Mouse (Mus musculus): ENCODE results near the gene Ptcd2. TPM values are rescaled to one million over a fixed set of nuclear protein-coding genes. Genes with fewer than 3 reads are reported as not detected.

Gene Ptcd2
- polyA plus RNA-seq (2012; rRNA removed): 22.2 and 23.5 TPM in 2 replicates

- peak; percentile 97 for DNase-seq (ENCODE audit: low spot score)
Measured at GRCm38 (mm10) chr13:99344599-99345575, at the start of gene Ptcd2, which contains the start of gene Mrps27. TSS of gene Ptcd2 (minus strand) at chr13:99344705. TSS of gene Mrps27 (plus strand) at chr13:99344786.

GRCm38 (mm10) chr13:99393128-99393527 lies 48.6 kb upstream of the Ptcd2 start:
- no peak for DNase-seq (ENCODE audit: low spot score)

DNA sequence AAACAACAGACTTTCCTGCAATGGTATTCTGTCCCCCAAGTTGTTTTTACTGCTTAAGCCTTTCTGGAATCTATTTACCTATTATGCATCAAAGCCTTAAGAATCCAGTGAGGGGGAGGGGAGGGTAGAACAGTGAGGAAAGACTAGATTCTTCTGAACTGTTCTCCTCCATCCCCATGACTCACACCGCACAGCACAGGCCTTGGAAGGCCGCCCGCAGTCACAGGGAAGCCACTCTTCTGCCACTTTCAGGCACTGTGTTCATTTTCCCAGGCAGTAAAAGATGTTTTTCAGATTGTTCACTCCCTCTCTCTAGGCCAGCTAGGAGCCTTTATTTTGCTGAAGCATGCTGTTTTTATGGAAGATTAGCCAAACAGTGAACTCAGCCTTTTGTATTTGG lies 46.9 kb upstream of the Ptcd2 start:
- DNase-seq (ENCODE audit: low spot score): no peak

GRCm38 (mm10) chr13:99387901-99388811 lies 43.7 kb upstream of the Ptcd2 start:
- no peak for DNase-seq (ENCODE audit: low spot score)

DNA sequence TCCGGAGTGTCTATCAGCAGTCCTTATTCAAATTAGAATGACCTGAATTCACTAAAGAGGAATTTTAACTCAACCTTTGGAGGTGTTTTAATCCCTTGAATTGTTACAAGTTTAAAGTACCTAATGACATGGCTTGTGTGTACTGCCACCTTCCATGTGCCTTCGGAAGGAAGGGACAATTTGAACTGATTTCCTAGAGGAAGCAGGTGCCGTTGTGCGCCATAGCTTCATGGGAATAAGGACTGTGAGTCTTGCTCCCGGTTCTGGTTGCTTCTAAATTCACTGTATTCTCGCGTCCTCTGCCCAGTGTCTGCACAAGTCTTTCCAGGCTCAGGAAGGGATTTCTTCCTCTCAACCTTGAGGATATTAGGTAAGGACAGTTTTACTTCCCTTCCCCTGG lies 41.8 kb upstream of the Ptcd2 start:
- no peak for DNase-seq (ENCODE audit: low spot score)

DNA sequence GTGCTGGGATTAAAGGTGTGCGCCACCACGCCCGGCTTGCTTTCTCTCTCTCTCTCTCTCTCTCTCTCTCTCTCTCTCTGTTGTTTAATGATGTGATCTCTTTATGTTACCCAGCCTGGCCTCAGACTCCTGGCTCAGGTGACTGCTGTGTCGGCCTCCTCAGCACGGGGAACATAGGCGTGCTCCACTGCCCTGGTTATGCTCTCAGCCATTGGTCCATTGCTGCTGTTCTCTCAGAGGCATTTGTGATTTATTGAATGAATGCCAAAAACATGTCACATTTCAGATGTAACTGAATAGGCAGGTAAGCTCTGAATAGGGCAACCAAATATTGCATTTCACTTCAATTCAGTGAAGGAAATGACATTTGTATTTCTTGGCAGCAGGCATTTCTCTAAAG lies 41.4 kb upstream of the Ptcd2 start:
- DNase-seq (ENCODE audit: low spot score): no peak

GRCm38 (mm10) chr13:99384555-99385203 lies 40.2 kb upstream of the Ptcd2 start:
- DNase-seq (ENCODE audit: low spot score): no peak

GRCm38 (mm10) chr13:99382373-99382772 lies 37.9 kb upstream of the Ptcd2 start:
- DNase-seq (ENCODE audit: low spot score): no peak

DNA sequence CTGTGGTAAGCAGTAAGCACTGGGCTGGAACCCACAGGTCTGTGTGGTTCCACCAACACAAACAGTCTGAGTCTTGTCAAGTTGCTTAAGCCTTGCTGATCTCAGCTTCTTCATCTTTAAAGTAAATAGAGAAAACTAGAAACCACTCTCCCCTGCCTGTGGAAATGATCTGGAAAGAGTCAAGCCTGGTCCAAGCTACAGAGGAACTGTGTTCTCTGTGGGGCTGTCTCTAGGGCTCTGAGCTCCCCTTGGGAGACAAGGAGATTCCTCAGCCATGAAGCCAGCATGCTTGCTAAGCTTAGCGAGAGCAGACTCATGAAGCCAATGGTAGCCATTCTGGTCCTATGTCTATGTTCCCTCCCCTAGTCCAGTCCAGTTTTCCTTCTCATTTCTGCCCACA lies 33.7 kb upstream of the Ptcd2 start:
- no peak for DNase-seq (ENCODE audit: low spot score)

DNA sequence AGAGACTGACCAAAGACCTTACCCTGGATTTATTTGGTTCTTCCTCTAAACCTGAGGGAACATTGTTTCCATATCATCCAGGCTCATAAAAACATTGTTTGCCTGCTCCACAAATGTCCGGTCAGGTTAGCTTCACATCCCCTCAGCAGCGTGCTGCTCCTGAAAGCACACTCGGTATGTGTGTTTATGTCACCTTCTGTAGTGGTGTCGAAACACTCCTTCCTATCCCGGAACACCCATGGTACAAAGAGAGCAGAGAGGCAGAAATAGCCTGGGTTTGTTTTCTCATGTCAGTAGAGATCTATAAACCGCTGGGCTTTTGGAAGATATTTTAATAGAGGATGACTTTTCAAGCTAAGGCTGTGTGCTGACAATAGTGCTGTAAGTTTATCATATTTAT lies 32.5 kb upstream of the Ptcd2 start:
- no peak for DNase-seq (ENCODE audit: low spot score)

DNA sequence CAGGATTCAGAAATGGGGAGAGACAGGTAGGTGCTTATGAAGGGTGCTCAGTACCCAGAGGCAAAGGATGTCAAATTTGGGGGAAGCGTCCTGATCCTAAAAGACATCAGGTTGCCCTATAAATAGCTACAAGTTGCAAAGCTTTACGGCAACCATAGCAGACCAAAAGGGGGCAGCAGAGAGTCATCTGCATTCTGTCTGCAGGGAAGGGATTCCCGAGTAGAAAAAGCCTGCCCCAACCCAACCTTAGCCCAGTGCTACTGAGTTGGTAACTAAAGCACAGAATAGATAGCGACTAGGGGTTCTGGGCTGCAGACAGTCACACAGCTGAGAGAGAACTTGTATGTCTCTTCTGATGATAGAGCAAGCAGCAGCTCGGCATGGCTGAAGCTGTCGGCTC lies 31.0 kb upstream of the Ptcd2 start:
- peak; percentile 43 for DNase-seq (ENCODE audit: low spot score)

- no peak for DNase-seq (ENCODE audit: low spot score)
Measured at GRCm38 (mm10) chr13:99374191-99374590, 29.7 kb upstream of the Ptcd2 start.

- no peak for DNase-seq (ENCODE audit: low spot score)
Measured at GRCm38 (mm10) chr13:99373684-99374083, 29.2 kb upstream of the Ptcd2 start.

DNA sequence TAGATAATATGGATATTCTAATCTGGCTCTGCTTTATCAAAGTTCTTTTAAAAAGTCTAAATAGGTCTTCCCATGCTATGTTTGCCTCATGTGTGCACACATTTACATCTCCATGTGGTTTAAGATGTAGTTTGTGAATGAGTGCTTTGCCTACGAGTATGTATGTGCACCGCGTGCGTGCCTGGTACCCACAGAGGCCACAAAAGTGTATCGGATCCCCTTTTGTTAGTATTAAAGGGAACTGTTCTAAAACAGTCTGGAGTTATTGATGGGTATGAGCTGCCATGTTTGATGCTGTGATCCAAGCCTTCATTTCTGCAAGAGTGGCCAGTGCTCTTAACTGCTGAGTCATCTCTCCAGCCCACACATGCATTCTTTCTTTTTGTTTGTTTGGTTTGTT lies 26.8 kb upstream of the Ptcd2 start:
- DNase-seq (ENCODE audit: low spot score): no peak

DNA sequence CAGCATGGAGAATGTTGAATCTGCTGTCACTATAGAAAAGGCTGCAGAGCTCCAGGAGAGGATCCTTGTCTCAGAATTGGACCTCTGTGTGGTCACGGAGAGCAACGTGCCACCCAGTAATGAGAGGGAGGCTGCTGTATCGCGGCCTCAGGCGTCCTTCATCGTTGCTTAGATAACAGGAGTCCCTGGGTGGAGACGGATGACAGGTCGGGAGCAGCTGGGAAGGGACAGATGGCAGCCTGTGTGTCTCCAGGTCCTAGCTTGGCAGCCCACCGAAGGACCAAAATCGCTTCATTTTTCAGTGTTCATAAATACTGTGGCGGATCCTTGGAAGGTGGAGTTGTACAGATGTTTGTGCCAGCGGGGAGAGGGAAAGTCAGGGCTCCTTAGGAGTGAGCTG lies 24.6 kb upstream of the Ptcd2 start:
- no peak for DNase-seq (ENCODE audit: low spot score)

GRCm38 (mm10) chr13:99367554-99368174 lies 23.2 kb upstream of the Ptcd2 start:
- no peak for DNase-seq (ENCODE audit: low spot score)

- DNase-seq (ENCODE audit: low spot score): no peak
Measured at GRCm38 (mm10) chr13:99366422-99367175, 22.1 kb upstream of the Ptcd2 start.

DNA sequence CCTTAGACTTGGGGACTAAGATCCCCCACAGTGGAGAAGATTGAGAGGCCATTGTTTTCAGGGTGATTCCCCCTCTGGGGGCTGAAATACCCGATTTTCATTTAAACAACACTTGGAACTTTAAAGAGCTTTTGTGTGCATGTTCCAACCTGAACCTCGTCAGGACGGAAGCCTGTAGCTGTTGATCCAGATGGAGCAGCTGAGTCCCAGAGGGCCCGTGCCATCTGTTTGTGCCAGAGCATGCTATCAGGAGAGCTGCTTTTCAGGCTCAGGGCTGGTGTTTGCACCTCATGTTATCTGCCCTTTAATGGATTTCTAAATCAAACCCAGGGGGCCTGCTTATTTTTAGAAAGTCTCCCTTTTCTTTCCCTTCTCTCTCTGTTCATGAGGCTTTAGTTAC lies 19.4 kb upstream of the Ptcd2 start:
- DNase-seq (ENCODE audit: low spot score): no peak

GRCm38 (mm10) chr13:99358921-99359320 lies 14.4 kb upstream of the Ptcd2 start:
- DNase-seq (ENCODE audit: low spot score): no peak

- DNase-seq (ENCODE audit: low spot score): no peak
Measured at GRCm38 (mm10) chr13:99356428-99357265, 12.1 kb upstream of the Ptcd2 start.

Measured in urinary bladder, adult 2 months (tissue).